In genomic region chr2:125782719-125783109, GRCm38 (mm10) we compare ENCODE assay signal across 8 mouse cellular contexts. TPM values are rescaled to one million over a fixed set of nuclear protein-coding genes. Genes with fewer than 3 reads are reported as not detected.
DNase-seq lines count a peak whose midpoint lies in the region; ATAC-seq and TF ChIP-seq lines count a peak whose summit lies in the region.

TSS of gene Secisbp2l (minus strand) at chr2:125782870.

- peak within 1 kb of the TSS; percentile 81 to 95 for H3K4me3 ChIP-seq in ES-E14 (ENCODE audit: insufficient read depth in 1 of 2, low read depth in 1 of 2, low read length in 2 of 2, poor library complexity in 1 of 2, severe bottlenecking in 1 of 2)
- peak within 1 kb of the TSS; percentile 81 for H3K4me3 ChIP-seq in forebrain, embryonic 16.5 days (replicated peaks; ENCODE audit: low read length)
- peak within 1 kb of the TSS; percentile 94 for H3K4me3 ChIP-seq in lung, embryonic 15.5 days

- peak; percentile 97 for ATAC-seq in forebrain, embryonic 16.5 days
- ATAC-seq in lung, embryonic 15.5 days (ENCODE audit: borderline replicate concordance, extremely low read depth, low FRiP score, low TSS enrichment) = peak; percentile 97

- peak within 1 kb of the TSS; percentile 65 for H3K4me2 ChIP-seq in forebrain, embryonic 16.5 days (ENCODE audit: low read length)
- H3K4me2 ChIP-seq in lung, embryonic 15.5 days = peak within 1 kb of the TSS; percentile 79

- DNase-seq in ES-E14 (ENCODE audit: low read depth, low spot score) = peak; percentile 71
- DNase-seq in cerebellum, adult 11-12 months = peak; percentile 94
- DNase-seq in heart, postnatal 36 days = peak; percentile 97
- DNase-seq in layer of hippocampus, adult 8-10 months (ENCODE audit: low spot score in 2 of 2) = peak; percentile 87 to 94
- peak; percentile 91 for DNase-seq in ovary, adult 18-20 months (ENCODE audit: low spot score)
- peak; percentile 83 for DNase-seq in thymus, postnatal 0 days (ENCODE audit: low spot score)

- WGBS in forebrain, embryonic 16.5 days = under 1% methylated on average over 27 of the region's 28 CpGs
- WGBS in lung, embryonic 15.5 days = under 1% methylated on average over 28 of the region's 28 CpGs

- intact Hi-C loops in heart, postnatal 36 days (cut with DNase I) = loop anchor here (2.0 to 5.0 kb wide), 2 partner anchors 76 to 370 kb away; partner anchors contain the start of genes Cops2, Dtwd1, Fam227b and Galk2

- no peaks in the 10 kb centered on the region for H3K36me3 ChIP-seq in ES-E14 (ENCODE audit: control insufficient read depth, insufficient read depth, low read length, poor library complexity, severe bottlenecking)
- no peaks in the 10 kb centered on the region for H3K36me3 ChIP-seq in forebrain, embryonic 16.5 days (ENCODE audit: control insufficient read depth, insufficient read depth)
- no peaks in the 10 kb centered on the region for H3K36me3 ChIP-seq in lung, embryonic 15.5 days

- H3K4me1 ChIP-seq in ES-E14 (ENCODE audit: control insufficient read depth in 2 of 2, insufficient read depth in 2 of 2, low read length in 2 of 2, poor library complexity in 1 of 2) = peaks cover 0 to 2% of the 10 kb centered on the region in 2 experiments; a peak in 1 of 4 replicates
- H3K4me1 ChIP-seq in forebrain, embryonic 16.5 days (replicated peaks; ENCODE audit: control insufficient read depth, insufficient read depth, low read length) = peaks cover 15% of the 10 kb centered on the region
- peaks cover 19% of the 10 kb centered on the region for H3K4me1 ChIP-seq in lung, embryonic 15.5 days

- H3K9ac ChIP-seq in ES-E14 (ENCODE audit: insufficient read depth, low read depth, low read length, poor library complexity, severe bottlenecking) = peak within 1 kb of the TSS; percentile 93
- peak within 1 kb of the TSS; percentile 90 for H3K9ac ChIP-seq in forebrain, embryonic 16.5 days (replicated peaks; ENCODE audit: low read depth, low read length)
- H3K9ac ChIP-seq in lung, embryonic 15.5 days = peak within 1 kb of the TSS; percentile 88

- H3K27me3 ChIP-seq in forebrain, embryonic 16.5 days (replicated peaks; ENCODE audit: control insufficient read depth, insufficient read depth, low read length) = no peaks in the 10 kb centered on the region
- no peaks in the 10 kb centered on the region for H3K27me3 ChIP-seq in lung, embryonic 15.5 days

- H3K9me3 ChIP-seq in ES-E14 (ENCODE audit: control insufficient read depth, insufficient read depth, low read depth, low read length) = no peaks in the 10 kb centered on the region
- no peaks in the 10 kb centered on the region for H3K9me3 ChIP-seq in forebrain, embryonic 16.5 days (ENCODE audit: control insufficient read depth, low read length)
- H3K9me3 ChIP-seq in lung, embryonic 15.5 days = no peaks in the 10 kb centered on the region

- H3K27ac ChIP-seq in ES-E14 (ENCODE audit: insufficient read depth, low read depth, low read length, poor library complexity, severe bottlenecking) = no peak within 1 kb of the TSS
- H3K27ac ChIP-seq in forebrain, embryonic 16.5 days (ENCODE audit: low read length) = peak within 1 kb of the TSS; percentile 60
- H3K27ac ChIP-seq in lung, embryonic 15.5 days = peak within 1 kb of the TSS; percentile 77

- in situ Hi-C loops in ES-E14 (cut with MboI; ENCODE audit: low sequenced_read_pairs in 2 of 2, unreplicated experiment in 2 of 2) = no loop called here

TF ChIP-seq in ES-E14, 5 proteins besides CTCF, POLR2A, EP300 and RAD21:
- TF ChIP-seq ZNF384 (IDR thresholded peaks at IDR 0.05; ENCODE audit: low read depth, low read length) = no peak
- TF ChIP-seq HCFC1 (IDR thresholded peaks at IDR 0.05; ENCODE audit: borderline replicate concordance, insufficient read depth, low read length) = peak; percentile 53; the same call in 1 of the 2 replicates
TF ChIP-seq in ES-E14: peak in this region for 1.

RNA-seq across cellular contexts. Expression of gene Secisbp2l, which starts in this region (rescaled TPM):
- total RNA-seq in ES-E14 (2012; rRNA removed) = 11.7 and 14.9 TPM in 2 replicates
- polyA plus RNA-seq in forebrain, embryonic 16.5 days (2015; fragmentation: Nextera tagmentation; extraction: Ambion mirVana) = 32.2 and 35.3 TPM in 2 replicates
- total RNA-seq in heart, postnatal 36 days (2021) = 10 to 100 TPM; 28.1 to 30.0 TPM
- 10 to 100 TPM; 91.9 to 95.3 (median 94.9) TPM for total RNA-seq in layer of hippocampus, adult 8-10 months (2022)
- 17.1 and 17.8 TPM in 2 replicates for polyA plus RNA-seq in lung, embryonic 15.5 days (2015; fragmentation: Nextera tagmentation; extraction: Ambion mirVana)
- 14.8 and 16.9 TPM in 2 replicates for polyA plus RNA-seq in thymus, postnatal 0 days (2015; fragmentation: Nextera tagmentation; extraction: Ambion mirVana)
